Mouse (Mus musculus) liver, postnatal 0 days (tissue): ENCODE results near the gene Gpr162.

Source experiments
- CTCF ChIP-seq: sonication (generic); IDR thresholded peaks from 2 replicates; pipeline ENCODE4 v1.5.1; 2016; ENCODE audit warnings: antibody characterized with exemption, low read depth
- EP300 ChIP-seq: IDR thresholded peaks from 2 replicates; pipeline ENCODE4 v1.6.1; 2016; ENCODE audit warnings: antibody characterized with exemption, low read depth, mild to moderate bottlenecking

GRCm38 (mm10) chr6:124840241-124841167 lies 23.3 kb downstream of the Gpr162 start, which contains the start of gene Gnb3:
- TF ChIP-seq CTCF (no peak), EP300 (no peak)
